Mouse (Mus musculus): ENCODE measurements around the gene Stk11ip.

The Stk11ip gene

DNA sequence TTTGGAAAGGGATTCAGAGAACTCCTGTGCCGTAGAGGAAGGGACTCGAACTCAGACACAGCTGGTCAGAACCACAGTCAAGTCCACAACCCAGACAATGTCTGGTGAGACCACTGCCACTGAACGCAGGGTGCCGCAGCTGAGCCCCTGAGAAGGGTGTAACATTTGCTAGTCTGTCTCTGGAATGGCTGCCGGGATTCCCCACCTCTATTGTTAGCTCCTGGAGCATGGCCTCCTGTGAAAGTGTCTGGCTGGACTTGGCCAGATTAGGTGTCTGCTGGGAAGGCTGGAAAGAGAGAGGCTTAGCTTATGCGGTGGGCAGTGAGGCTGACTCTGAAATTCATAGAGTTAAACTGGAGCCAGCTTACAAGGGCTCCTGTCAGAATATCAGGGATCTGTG is 49.1 kb downstream of the Stk11ip start:
- DNase-seq (ENCODE audit: low read depth) = no peak

- DNase-seq (ENCODE audit: low read depth) = no peak
Observed at GRCm38 (mm10) chr1:75572776-75573175, 51.4 kb downstream of the Stk11ip start.

DNA sequence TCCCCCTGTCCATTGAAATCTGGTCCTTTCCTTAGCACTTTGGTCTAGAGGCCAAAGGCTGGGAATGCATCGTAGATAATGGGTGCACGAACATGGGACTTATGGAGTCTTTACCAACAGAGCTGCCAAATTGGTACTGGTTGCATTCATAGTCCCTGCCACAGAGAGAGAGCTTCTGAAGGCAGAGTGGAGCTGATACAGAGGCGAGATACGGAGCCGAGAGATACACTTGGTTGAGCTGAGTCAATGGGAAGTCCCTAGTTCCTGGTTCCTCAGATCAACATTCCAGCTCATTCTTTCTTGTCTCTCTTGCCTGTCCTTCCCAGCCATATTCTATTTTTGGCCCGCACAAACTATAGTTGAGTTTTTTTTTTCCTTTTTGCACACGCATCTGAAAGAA is 52.4 kb downstream of the Stk11ip start:
- DNase-seq (ENCODE audit: low read depth) = no peak

DNA sequence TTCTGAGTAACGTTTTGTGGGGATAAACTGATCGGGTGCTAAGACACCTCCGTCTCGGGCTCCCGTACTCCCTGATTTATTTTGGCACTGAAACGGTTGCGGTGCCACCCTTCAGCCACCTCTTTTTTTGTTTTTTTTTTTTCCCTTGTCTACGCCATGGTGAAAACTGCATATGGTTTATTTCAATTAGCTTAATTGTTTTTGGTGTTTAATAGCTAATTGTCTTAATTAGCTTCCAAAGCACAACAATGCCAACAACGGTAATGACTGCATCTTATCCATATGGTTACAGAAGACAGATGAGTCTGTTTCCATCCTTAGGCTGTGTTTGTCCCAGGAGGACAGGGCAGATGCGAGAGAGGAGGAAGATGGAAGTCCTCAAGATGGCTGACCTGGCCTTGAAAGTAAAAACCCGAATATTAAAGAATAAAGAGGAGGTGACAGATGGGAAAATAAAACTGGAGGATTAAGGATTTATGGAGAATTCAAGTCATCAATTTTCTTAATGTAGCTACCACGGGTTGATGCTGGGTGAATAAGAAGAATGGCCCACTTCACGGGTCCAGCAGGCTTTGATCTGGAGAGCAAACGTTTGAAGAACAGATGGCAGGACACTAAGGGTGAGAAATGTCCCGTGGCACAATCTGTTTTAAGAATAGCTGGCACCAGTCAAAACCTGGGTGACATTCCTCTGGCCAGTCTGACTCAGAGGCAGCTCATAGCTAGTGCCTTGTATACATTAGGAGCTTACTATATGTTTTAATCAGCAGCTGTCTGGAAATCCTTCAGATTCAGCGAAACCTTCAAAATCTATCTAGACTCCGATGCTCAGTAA is 53.4 kb downstream of the Stk11ip start:
- DNase-seq (ENCODE audit: low read depth) = no peak

- no peak for DNase-seq (ENCODE audit: low read depth)
Observed at GRCm38 (mm10) chr1:75581936-75582624, 60.8 kb downstream of the Stk11ip start.

DNA sequence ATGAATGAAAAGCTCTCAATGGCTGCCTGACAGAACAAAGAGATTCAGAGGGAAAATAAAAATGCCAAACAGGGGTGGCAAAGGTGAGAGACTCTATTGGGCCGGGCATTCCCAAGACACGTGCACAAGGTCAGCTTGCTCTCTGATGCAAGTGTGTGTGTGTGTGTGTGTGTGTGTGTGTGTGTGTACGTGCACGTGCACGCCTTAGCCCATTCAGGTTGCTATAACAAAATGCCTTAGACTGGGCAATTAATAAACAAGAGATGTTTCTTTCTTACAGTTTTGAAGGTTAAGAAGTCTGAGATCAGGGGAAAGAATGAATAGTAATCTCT is 61.3 kb downstream of the Stk11ip start:
- no peak for DNase-seq (ENCODE audit: low read depth)

GRCm38 (mm10) chr1:75583034-75583433 is 61.7 kb downstream of the Stk11ip start:
- DNase-seq (ENCODE audit: low read depth) = no peak

- DNase-seq (ENCODE audit: low read depth) = no peak
Observed at GRCm38 (mm10) chr1:75586791-75587190, 65.5 kb downstream of the Stk11ip start.

Data from naive thymus-derived CD4-positive, alpha-beta T cell, adult 2 months (primary cell).